Mouse (Mus musculus) hindbrain, postnatal 0 days (tissue): ENCODE results near the gene Supt6. TPM values are rescaled to one million over a fixed set of nuclear protein-coding genes. Genes with fewer than 3 reads are reported as not detected.
A peak's percentile ranks its signal among the peaks of the same experiment; 100 is the strongest.

Source experiments
- ATAC-seq: fragments of 200-750 bp; cut with Nextera tagmentation; 2 replicates; pipeline ENCODE4 v1.8.0; 2017; ENCODE audit warnings: mild to moderate bottlenecking, moderate TSS enrichment, moderate library complexity
- DNase-seq: peaks from one replicate; pipeline ENCODE4 v3.0.0-alpha.2; 2015; ENCODE audit warnings: low spot score
- H3K27ac ChIP-seq: fragments of 300-500 bp; sonication (generic); 2 replicates; pipeline ENCODE4 v1.5.1; 2014; ENCODE audit warnings: mild to moderate bottlenecking
- H3K27me3 ChIP-seq: fragments of 300-500 bp; sonication (generic); 2 replicates; pipeline ENCODE4 v1.6.1; 2014; ENCODE audit warnings: low read length, mixed read lengths; ENCODE audit not compliant: insufficient read depth
- H3K36me3 ChIP-seq: fragments of 300-500 bp; sonication (generic); 2 replicates; pipeline ENCODE4 v1.6.1; 2014; ENCODE audit warnings: low read length, mixed read lengths; ENCODE audit not compliant: insufficient read depth
- H3K4me1 ChIP-seq: fragments of 300-500 bp; sonication (generic); 2 replicates; pipeline ENCODE4 v1.6.1; 2014; ENCODE audit warnings: antibody characterized with exemption, low read length, mixed read lengths; ENCODE audit not compliant: insufficient read depth
- H3K4me2 ChIP-seq: fragments of 300-500 bp; sonication (generic); 2 replicates; pipeline ENCODE4 v1.6.1; 2014; ENCODE audit warnings: low read depth, mild to moderate bottlenecking, low read length, moderate library complexity, mixed read lengths
- H3K4me3 ChIP-seq: fragments of 300-500 bp; sonication (generic); 2 replicates; pipeline ENCODE4 v1.5.1; 2014; ENCODE audit warnings: low read length
- H3K9ac ChIP-seq: fragments of 300-500 bp; sonication (generic); replicated peaks from 2 replicates; pipeline ENCODE4 v1.6.1; 2014; ENCODE audit warnings: mild to moderate bottlenecking, low read length, moderate library complexity, mixed read lengths
- H3K9me3 ChIP-seq: fragments of 300-500 bp; sonication (generic); 2 replicates; pipeline ENCODE4 v1.6.1; 2016; ENCODE audit warnings: low read length, mixed read lengths
- CTCF ChIP-seq: IDR thresholded peaks from 2 replicates; pipeline ENCODE4 v1.5.1; 2016; ENCODE audit warnings: antibody characterized with exemption, control low read depth, low read depth
- WGBS: fragments of 180-500 bp; shearing (Covaris S2); extraction: QIAGEN DNeasy Blood & Tissue Kit; methylation state at CpG from one replicate; pipeline ENCODE4 v1.1.7; 2014; 5-methylcytosine and 5-hydroxymethylcytosine counted together
- polyA plus RNA-seq: library from polyadenylated mRNA; unstranded; fragments of >200 nt; fragmentation: Nextera tagmentation; extraction: Ambion mirVana; gene quantifications from 2 replicates; pipeline ENCODE4 v1.2.1, GENCODE M21; 2015
- total RNA-seq: library from RNA; depleted of rRNA; stranded (reverse); fragments of >200 nt; gene quantifications from 2 replicates; pipeline ENCODE4 v1.2.3, GENCODE M21; 2014

The Supt6 gene
- total and polyA plus RNA-seq, 2 experiments from 2014 or later = 19.0 to 36.0 TPM

DNA sequence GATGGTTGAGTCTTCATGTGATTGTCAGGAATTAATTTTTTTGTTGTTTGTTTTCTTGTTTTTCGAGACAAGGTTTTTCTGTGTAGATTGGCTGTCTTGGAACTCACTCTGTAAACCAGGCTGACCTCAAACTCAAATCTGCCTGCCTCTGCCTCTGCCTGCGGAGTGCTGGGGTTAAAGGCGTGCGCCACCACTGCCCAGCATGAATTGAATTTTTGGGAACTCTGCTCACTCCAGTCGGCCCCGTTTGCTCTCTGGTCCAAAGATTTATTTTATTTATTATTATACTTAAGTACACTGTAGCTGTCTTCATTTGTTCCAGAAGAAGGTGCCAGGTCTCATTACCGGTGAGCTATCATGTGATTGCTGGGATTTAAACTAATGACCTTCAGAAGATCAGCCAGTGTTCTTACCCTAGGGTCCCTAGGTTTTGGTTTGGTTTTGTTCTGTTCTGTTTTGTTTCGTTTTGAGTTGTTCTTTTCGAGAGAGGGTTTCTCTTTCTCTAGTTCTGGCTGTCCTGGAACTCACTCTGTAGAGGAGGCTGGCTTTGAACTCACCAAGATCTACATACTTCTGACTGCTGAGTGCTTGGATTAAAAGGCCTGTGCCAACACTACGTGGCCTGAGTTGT, 61.8 kb downstream of the Supt6 start:
- peak overlapping the region; percentile 77 for H3K4me3 ChIP-seq
- H3K27me3 ChIP-seq = no peaks in the 10 kb centered on the region
- peaks cover 22% of the 10 kb centered on the region for H3K36me3 ChIP-seq
- no peak overlapping the region for H3K9ac ChIP-seq
- no peak for TF ChIP-seq CTCF
- H3K4me2 ChIP-seq = peak overlapping the region; percentile 70
- peaks cover 11% of the 10 kb centered on the region for H3K4me1 ChIP-seq
- H3K9me3 ChIP-seq = no peaks in the 10 kb centered on the region
- H3K27ac ChIP-seq = 0 out of 2 replicates have a peak overlapping the region, but pooled peaks have one; percentile 16
- no peak for ATAC-seq
- no peak for DNase-seq
- 46% methylated on average over 10 of the region's 10 CpGs for WGBS

DNA sequence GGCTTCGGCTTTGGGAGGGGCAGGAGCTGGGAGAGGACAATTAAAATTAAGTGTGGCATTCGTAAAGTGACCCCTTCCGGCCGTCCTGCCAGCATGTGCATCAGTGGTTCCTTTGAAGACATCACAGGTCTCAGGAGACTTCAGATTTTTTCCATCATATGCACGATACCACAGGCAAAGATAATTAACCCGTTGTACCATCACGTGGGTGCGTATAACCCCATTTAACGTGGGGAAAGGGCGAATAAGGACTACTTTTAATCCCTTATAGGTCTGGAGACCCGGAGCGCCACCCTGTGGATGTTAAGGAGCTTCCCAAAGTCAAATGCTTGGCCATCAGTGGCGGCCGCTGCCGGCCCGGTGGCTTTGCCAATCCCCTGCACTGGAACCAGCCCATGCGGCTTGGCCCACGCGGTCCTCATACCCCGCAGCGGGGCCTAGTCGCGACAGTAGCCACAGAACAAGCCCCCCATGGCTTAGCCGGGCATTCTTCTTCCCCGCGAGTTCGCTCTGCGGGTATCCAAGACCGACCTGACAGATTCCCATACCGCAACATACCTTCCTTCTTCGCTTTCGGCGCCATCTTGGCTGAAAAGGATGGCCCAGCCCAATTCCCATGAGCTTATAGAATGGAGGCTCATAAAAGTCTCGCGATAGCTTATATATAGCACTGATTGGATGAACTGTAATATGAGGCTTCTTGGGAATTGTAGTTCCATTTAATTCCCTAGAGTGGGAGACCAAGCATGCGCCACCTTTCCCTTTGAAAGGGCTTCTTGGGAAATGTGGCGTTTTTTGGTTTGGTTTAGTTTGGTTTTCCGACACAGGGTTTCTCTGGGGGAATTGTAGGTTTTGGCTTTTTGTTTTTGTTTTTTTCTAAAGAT, 62.6 kb downstream of the Supt6 start, which contains the start of gene Rpl23a:
TSS of gene Rpl23a (minus strand) at position 624 of the 884 bp plus-strand sequence.
- Histone ChIP-seq H3K9ac (peak within 1 kb of the TSS; percentile 75), H3K4me2 (peak within 1 kb of the TSS; percentile 70), H3K27me3 (no peaks in the 10 kb centered on the region), H3K4me3 (peak within 1 kb of the TSS; percentile 77), H3K36me3 (peaks cover 22% of the 10 kb centered on the region), H3K27ac (peak within 1 kb of the TSS; percentile 95), H3K4me1 (peaks cover 17% of the 10 kb centered on the region), H3K9me3 (no peaks in the 10 kb centered on the region)
- peak; percentile 91 for ATAC-seq
- WGBS = under 1% methylated on average over 38 of the region's 38 CpGs
- peak; percentile 66 for TF ChIP-seq CTCF
- peak; percentile 98 for DNase-seq

DNA sequence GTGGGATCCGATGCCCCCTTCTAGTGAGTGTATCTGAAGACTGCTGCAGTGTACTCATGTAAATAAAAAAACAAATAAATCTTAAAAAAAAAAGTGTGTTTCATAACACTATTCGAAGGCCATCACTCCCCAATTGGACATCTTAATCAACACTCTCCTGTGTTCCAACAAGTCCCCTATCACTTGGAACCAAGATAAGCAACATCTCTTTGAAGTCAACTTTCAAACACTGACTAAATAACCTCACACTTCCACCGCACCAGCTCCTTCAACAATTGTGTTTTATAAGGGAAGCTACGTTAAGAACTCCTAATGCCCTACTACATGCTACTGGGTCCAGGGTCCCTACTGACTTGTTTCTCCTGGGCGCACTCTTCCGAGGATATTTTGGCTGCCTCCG, 63.3 kb downstream of the Supt6 start:
- ATAC-seq = no peak
- H3K4me2 ChIP-seq = peak overlapping the region; percentile 70
- H3K36me3 ChIP-seq = peaks cover 22% of the 10 kb centered on the region
- peak overlapping the region; percentile 77 for H3K4me3 ChIP-seq
- peak overlapping the region; percentile 95; the same call in 1 of the 2 replicates for H3K27ac ChIP-seq
- peak overlapping the region; percentile 75 for H3K9ac ChIP-seq
- WGBS = 9% methylated on average over 7 of the region's 7 CpGs
- no peak for DNase-seq
- peaks cover 17% of the 10 kb centered on the region for H3K4me1 ChIP-seq
- H3K27me3 ChIP-seq = no peaks in the 10 kb centered on the region
- no peaks in the 10 kb centered on the region for H3K9me3 ChIP-seq
- TF ChIP-seq CTCF = no peak

DNA sequence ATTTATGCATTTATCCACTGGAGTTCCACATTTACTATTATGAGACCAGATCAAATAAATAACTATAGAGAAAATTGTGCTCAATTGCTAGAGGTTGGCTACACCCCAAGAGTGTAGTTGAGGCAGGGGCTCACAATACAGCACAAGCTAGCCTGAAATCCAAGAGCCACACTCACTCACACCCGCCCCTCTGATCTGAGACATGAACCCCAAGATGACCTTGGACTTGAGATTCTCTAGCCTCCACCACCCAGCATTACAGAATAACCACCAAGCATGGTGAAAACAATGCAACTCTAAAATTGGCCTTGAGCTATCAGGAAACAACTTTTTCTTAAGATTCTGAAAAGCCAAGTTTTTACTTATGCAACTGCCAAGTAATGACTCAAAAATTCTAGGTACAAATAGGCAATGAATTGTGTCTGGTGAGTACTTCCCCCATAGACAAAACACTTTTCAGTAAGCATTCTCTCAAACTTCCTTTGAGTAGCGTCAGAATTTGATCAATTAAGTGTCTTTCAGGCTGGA, 63.9 kb downstream of the Supt6 start:
- Histone ChIP-seq H3K9ac (peak overlapping the region; percentile 75), H3K27me3 (no peaks in the 10 kb centered on the region), H3K36me3 (peaks cover 22% of the 10 kb centered on the region), H3K4me1 (peaks cover 17% of the 10 kb centered on the region), H3K9me3 (no peaks in the 10 kb centered on the region), H3K4me2 (peak overlapping the region; percentile 70), H3K4me3 (peak overlapping the region; percentile 77), H3K27ac (no peak overlapping the region)
- WGBS = 46% methylated on average over 2 of the region's 2 CpGs
- no peak for DNase-seq
- ATAC-seq = no peak
- TF ChIP-seq CTCF = no peak

DNA sequence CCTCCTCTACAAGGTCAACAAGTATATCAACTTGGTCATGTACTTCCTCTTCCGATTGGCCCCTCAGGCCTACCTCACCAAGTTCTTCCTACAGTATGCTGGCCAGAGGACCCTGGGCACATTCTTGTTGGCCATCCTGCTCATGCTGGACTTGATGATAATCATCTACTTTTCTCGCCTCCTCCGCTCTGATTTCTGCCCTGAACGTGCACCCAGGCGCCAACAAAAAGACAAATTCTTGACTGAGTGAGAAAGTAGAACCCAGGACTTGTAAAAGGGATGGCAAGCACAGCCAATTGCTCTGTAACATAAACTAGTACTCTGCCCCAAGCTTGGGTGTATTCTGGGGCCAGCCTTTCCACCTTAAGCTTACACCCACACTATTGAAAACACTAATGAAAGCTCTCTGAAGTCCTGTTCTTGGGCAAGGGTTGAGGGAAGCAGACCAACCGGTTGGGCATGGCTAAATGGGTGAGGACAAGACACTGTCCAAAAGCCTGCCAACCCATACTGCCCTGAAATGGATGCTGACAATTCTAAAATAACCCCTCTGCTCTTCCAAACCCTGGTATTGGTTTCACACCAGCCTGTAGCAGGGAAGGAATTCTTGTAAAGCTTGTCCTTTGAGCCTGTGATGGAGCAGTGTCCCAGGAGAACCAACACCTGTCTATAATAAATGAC, 65.6 kb downstream of the Supt6 start:
- no peak overlapping the region for H3K27ac ChIP-seq
- no peak for TF ChIP-seq CTCF
- H3K4me1 ChIP-seq = peaks cover 17% of the 10 kb centered on the region
- peak overlapping the region; percentile 59 for H3K4me2 ChIP-seq
- no peaks in the 10 kb centered on the region for H3K9me3 ChIP-seq
- no peaks in the 10 kb centered on the region for H3K27me3 ChIP-seq
- no peak for ATAC-seq
- no peak overlapping the region for H3K4me3 ChIP-seq
- DNase-seq = no peak
- H3K36me3 ChIP-seq = peaks cover 22% of the 10 kb centered on the region
- 77% methylated on average over 6 of the region's 6 CpGs for WGBS
- H3K9ac ChIP-seq = no peak overlapping the region

DNA sequence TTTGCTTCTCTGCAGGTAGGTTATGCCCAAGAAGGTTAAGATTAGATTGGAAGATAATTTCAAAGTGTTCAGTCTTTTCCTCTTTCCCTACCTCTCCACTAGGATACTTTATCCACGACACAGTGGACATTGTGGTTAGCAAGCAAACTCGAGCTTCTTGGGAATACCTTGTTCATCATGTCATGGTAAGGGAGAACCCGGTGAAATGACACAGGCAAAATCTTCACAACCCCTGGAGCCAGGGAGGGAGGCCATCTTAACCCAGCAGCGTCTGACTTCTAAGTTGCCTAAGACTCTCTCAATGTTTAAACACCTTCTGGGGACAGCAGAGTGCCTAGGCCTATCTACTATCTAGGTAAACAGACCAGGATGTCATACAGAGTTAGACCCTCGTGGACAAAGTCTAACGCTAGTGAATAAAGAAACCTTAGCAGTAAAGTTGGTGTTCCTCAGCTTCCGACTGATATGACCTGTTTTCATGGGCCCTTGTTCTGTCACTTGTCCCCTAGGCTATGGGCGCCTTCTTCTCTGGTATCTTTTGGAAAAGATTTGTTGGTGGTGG, 66.3 kb downstream of the Supt6 start:
- peaks cover 17% of the 10 kb centered on the region for H3K4me1 ChIP-seq
- peak overlapping the region; percentile 91; the same call in 1 of the 2 replicates for H3K27ac ChIP-seq
- ATAC-seq (no peak), DNase-seq (no peak)
- H3K4me3 ChIP-seq = peak overlapping the region; percentile 55
- TF ChIP-seq CTCF = no peak
- WGBS = 29% methylated on average over 8 of the region's 8 CpGs
- peak overlapping the region; percentile 59 for H3K4me2 ChIP-seq
- no peak overlapping the region; the same call in 1 of the 2 replicates for H3K9ac ChIP-seq
- peaks cover 22% of the 10 kb centered on the region for H3K36me3 ChIP-seq
- H3K9me3 ChIP-seq = no peaks in the 10 kb centered on the region
- no peaks in the 10 kb centered on the region for H3K27me3 ChIP-seq
